15 mouse cellular contexts compared by ENCODE assay signal in genomic region chr13:44042730-44043493, GRCm38 (mm10).
DNase-seq lines count a peak whose midpoint lies in the region; ATAC-seq and TF ChIP-seq lines count a peak whose summit lies in the region.
"Had no signal": no experiment of that assay in that cellular context is flagged by ENCODE, and none has a peak within 500 bp of the region (broad histone marks: within the 10 kb centered on the region; RNA-seq: fewer than 3 reads in every experiment).

No protein-coding gene starts in this region.

- no peak for TF ChIP-seq CTCF in hindbrain, postnatal 0 days (IDR thresholded peaks at IDR 0.05; ENCODE audit: low read depth)

- intact Hi-C loops in heart, postnatal 14 days (cut with DNase I) = no loop called here

- H3K27me3 ChIP-seq in forebrain, embryonic 10.5 days (ENCODE audit: poor library complexity, severe bottlenecking) = peaks cover 30% of the 10 kb centered on the region; the same call in 1 of the 2 replicates
- no peaks in the 10 kb centered on the region for H3K27me3 ChIP-seq in hindbrain, postnatal 0 days (ENCODE audit: insufficient read depth, low read length)
- H3K27me3 ChIP-seq: embryonic facial prominence, embryonic 15.5 days; intestine, embryonic 15.5 days had no signal

- no peak overlapping the region for H3K4me3 ChIP-seq in brown adipose tissue, adult 24 weeks (ENCODE audit: insufficient read depth, low read depth, low read length)
- H3K4me3 ChIP-seq in forebrain, embryonic 10.5 days = peak overlapping the region; percentile 4; the same call in 1 of the 2 replicates
- no peak overlapping the region for H3K4me3 ChIP-seq in hindbrain, postnatal 0 days (ENCODE audit: low read length)
- H3K4me3 ChIP-seq: embryonic facial prominence, embryonic 15.5 days; intestine, embryonic 15.5 days; left cerebral cortex, adult 2 months; megakaryocyte, embryonic 14.5 days had no signal

- H3K27ac ChIP-seq in brown adipose tissue, adult 24 weeks (replicated peaks; ENCODE audit: low read depth, low read length) = peak overlapping the region; percentile 28; the same call in 1 of the 2 replicates
- peak overlapping the region; percentile 65 for H3K27ac ChIP-seq in forebrain, embryonic 10.5 days
- peak overlapping the region; percentile 26; the same call in 1 of the 2 replicates for H3K27ac ChIP-seq in hindbrain, postnatal 0 days
- H3K27ac ChIP-seq: embryonic facial prominence, embryonic 15.5 days; intestine, embryonic 15.5 days; left cerebral cortex, adult 2 months; liver, embryonic 14.5 days had no signal

- H3K4me1 ChIP-seq in brown adipose tissue, adult 24 weeks (ENCODE audit: control insufficient read depth, insufficient read depth, insufficient read length, low read length) = peaks cover 10% of the 10 kb centered on the region; the same call in 1 of the 2 replicates
- peaks cover 40% of the 10 kb centered on the region for H3K4me1 ChIP-seq in forebrain, embryonic 10.5 days
- peaks cover 9% of the 10 kb centered on the region; the same call in 1 of the 2 replicates for H3K4me1 ChIP-seq in hindbrain, postnatal 0 days (ENCODE audit: insufficient read depth, low read length)

- WGBS in forebrain, embryonic 10.5 days = 56% methylated on average over 9 of the region's 9 CpGs
- WGBS in hindbrain, postnatal 0 days = 38% methylated on average over 9 of the region's 9 CpGs

- H3K9ac ChIP-seq in hindbrain, postnatal 0 days (replicated peaks; ENCODE audit: low read length) = no peak overlapping the region
- H3K9ac ChIP-seq: embryonic facial prominence, embryonic 15.5 days; intestine, embryonic 15.5 days; liver, embryonic 14.5 days had no signal

- H3K36me3 ChIP-seq in forebrain, embryonic 10.5 days (replicated peaks) = no peaks in the 10 kb centered on the region
- H3K36me3 ChIP-seq in hindbrain, postnatal 0 days (ENCODE audit: insufficient read depth, low read length) = no peaks in the 10 kb centered on the region
- H3K36me3 ChIP-seq: embryonic facial prominence, embryonic 15.5 days; intestine, embryonic 15.5 days had no signal

- H3K4me2 ChIP-seq in hindbrain, postnatal 0 days (ENCODE audit: low read depth, low read length) = no peak overlapping the region
- H3K4me2 ChIP-seq: embryonic facial prominence, embryonic 15.5 days; intestine, embryonic 15.5 days had no signal

- DNase-seq in heart, adult 11 months = peak; percentile 91
- DNase-seq in heart, postnatal 14 days = no peak
- DNase-seq in forebrain, embryonic 10.5 days (ENCODE audit: extremely low spot score, low spot score) = no peak
- DNase-seq in hindbrain, postnatal 0 days (ENCODE audit: low spot score) = peak; percentile 53
- no peak for DNase-seq in urinary bladder, adult 18-20 months (ENCODE audit: low spot score in 2 of 2)
- DNase-seq: adrenal gland, postnatal 25 days; gastrocnemius, postnatal 14 days had no signal

- no peaks in the 10 kb centered on the region for H3K9me3 ChIP-seq in forebrain, embryonic 10.5 days
- no peaks in the 10 kb centered on the region for H3K9me3 ChIP-seq in hindbrain, postnatal 0 days (ENCODE audit: low read length)
- H3K9me3 ChIP-seq: embryonic facial prominence, embryonic 15.5 days; intestine, embryonic 15.5 days; megakaryocyte, embryonic 14.5 days had no signal

- peak; percentile 70 for ATAC-seq in hindbrain, postnatal 0 days
- ATAC-seq in granulocyte monocyte progenitor cell, adult 5-6 weeks (replicated peaks; ENCODE audit: poor library complexity, severe bottlenecking) = no peak
- no peak for ATAC-seq in megakaryocyte-erythroid progenitor cell, adult 5-6 weeks (replicated peaks; ENCODE audit: low FRiP score, low TSS enrichment, poor library complexity, severe bottlenecking)
- ATAC-seq: intestine, embryonic 15.5 days had no signal

Comparison
In these comparisons a context has a peak if more than half of its experiments do, and no peak if none do; other contexts are left out.
1. DNase-seq: peak in heart, adult 11 months (single experiment) and hindbrain, postnatal 0 days (single experiment); none in heart, postnatal 14 days (0 of 2), forebrain, embryonic 10.5 days (single experiment) and urinary bladder, adult 18-20 months (0 of 2).
2. Peak in every context shown above with its lines, with median percentiles within 50 percentile points of each other: H3K27ac ChIP-seq.